Mouse (Mus musculus) ES-Bruce4 (cell line): ENCODE measurements around the gene Ephb1. TPM values are rescaled to one million over a fixed set of nuclear protein-coding genes. Genes with fewer than 3 reads are reported as not detected.

Experiments
- H3K27ac ChIP-seq: 2 replicates; pipeline ENCODE4 v1.5.1; 2012; ENCODE audit warnings: low read length, inconsistent platforms; ENCODE audit not compliant: insufficient read depth
- H3K27me3 ChIP-seq: 2 replicates; pipeline ENCODE4 v1.6.1; 2012; ENCODE audit warnings: mild to moderate bottlenecking, low read length, inconsistent platforms; ENCODE audit not compliant: control insufficient read depth, poor library complexity, insufficient read depth, severe bottlenecking
- H3K36me3 ChIP-seq: 2 replicates; pipeline ENCODE4 v1.6.1; 2012; ENCODE audit warnings: inconsistent platforms, mild to moderate bottlenecking, low read length, moderate library complexity; ENCODE audit not compliant: control insufficient read depth, poor library complexity, insufficient read depth, severe bottlenecking
- H3K4me1 ChIP-seq: one replicate; pipeline ENCODE4 v1.8.1; 2011; ENCODE audit warnings: low read length; ENCODE audit not compliant: control insufficient read depth, insufficient read depth
- H3K4me3 ChIP-seq: 2 replicates; pipeline ENCODE4 v1.5.1; 2011; ENCODE audit warnings: low read depth, mild to moderate bottlenecking, low read length
- H3K9ac ChIP-seq: 2 replicates; pipeline ENCODE4 v1.6.1; 2012; ENCODE audit warnings: low read depth, mild to moderate bottlenecking, inconsistent platforms; ENCODE audit not compliant: poor library complexity, severe bottlenecking
- H3K9me3 ChIP-seq: replicated peaks from 2 replicates; pipeline ENCODE4 v1.6.1; 2012; ENCODE audit warnings: mild to moderate bottlenecking, low read length, inconsistent platforms; ENCODE audit not compliant: control insufficient read depth, poor library complexity, insufficient read depth, severe bottlenecking
- CTCF ChIP-seq: IDR thresholded peaks from one replicate; pipeline ENCODE4 v1.8.1; 2011; ENCODE audit warnings: low read depth, low read length
- EP300 ChIP-seq: IDR thresholded peaks from 2 replicates; pipeline ENCODE4 v1.6.1; 2011; ENCODE audit warnings: low read depth, low read length; ENCODE audit not compliant: insufficient read depth
- POLR2A ChIP-seq: IDR thresholded peaks from one replicate; pipeline ENCODE4 v1.8.1; 2011; ENCODE audit warnings: low read length; ENCODE audit not compliant: insufficient read depth
- polyA plus RNA-seq: library from polyadenylated mRNA; stranded (reverse); fragments of >200 nt; gene quantifications from 2 replicates; pipeline ENCODE4 v1.2.4, GENCODE M21; 2011; ENCODE audit warnings: low read depth; ENCODE audit not compliant: missing spikeins, insufficient read depth, insufficient read length

Ephb1 gene
- polyA plus RNA-seq, 1 experiment, result 0.52 TPM

GRCm38 (mm10) chr9:101908849-101909248 lies 445.6 kb downstream of the Ephb1 start:
- H3K27me3 ChIP-seq, result no peaks in the 10 kb centered on the region
- no peak overlapping the region for H3K27ac ChIP-seq

GRCm38 (mm10) chr9:101907747-101908255 lies 446.7 kb downstream of the Ephb1 start:
- no peak overlapping the region for H3K9ac ChIP-seq
- H3K27ac ChIP-seq, result no peak overlapping the region
- no peaks in the 10 kb centered on the region for H3K4me1 ChIP-seq
- H3K36me3 ChIP-seq, result no peaks in the 10 kb centered on the region
- H3K9me3 ChIP-seq, result no peaks in the 10 kb centered on the region
- no peak overlapping the region for H3K4me3 ChIP-seq
- no peaks in the 10 kb centered on the region for H3K27me3 ChIP-seq
- TF ChIP-seq POLR2A (no peak), CTCF (no peak), EP300 (no peak)

More at GRCm38 (mm10) chr9:101908849-101909248, 445.6 kb downstream of the Ephb1 start:
- no peak overlapping the region for H3K9ac ChIP-seq
- H3K4me1 ChIP-seq, result no peaks in the 10 kb centered on the region
- no peak overlapping the region for H3K4me3 ChIP-seq
- no peak for TF ChIP-seq POLR2A
- TF ChIP-seq CTCF, result no peak
- TF ChIP-seq EP300, result no peak
- no peaks in the 10 kb centered on the region for H3K9me3 ChIP-seq
- no peaks in the 10 kb centered on the region for H3K36me3 ChIP-seq

- Histone ChIP-seq H3K4me1 (no peaks in the 10 kb centered on the region), H3K36me3 (no peaks in the 10 kb centered on the region), H3K27me3 (no peaks in the 10 kb centered on the region), H3K9ac (no peak overlapping the region), H3K9me3 (no peaks in the 10 kb centered on the region), H3K27ac (no peak overlapping the region), H3K4me3 (no peak overlapping the region)
- TF ChIP-seq EP300, result no peak
- TF ChIP-seq POLR2A, result no peak
- no peak for TF ChIP-seq CTCF
Observed at GRCm38 (mm10) chr9:101903406-101903805, 451.1 kb downstream of the Ephb1 start.

GRCm38 (mm10) chr9:101897851-101898250 lies 456.6 kb downstream of the Ephb1 start:
- H3K4me1 ChIP-seq, result no peaks in the 10 kb centered on the region
- no peak overlapping the region for H3K27ac ChIP-seq
- H3K27me3 ChIP-seq, result no peaks in the 10 kb centered on the region
- no peaks in the 10 kb centered on the region for H3K9me3 ChIP-seq
- H3K9ac ChIP-seq, result no peak overlapping the region
- TF ChIP-seq CTCF, result no peak
- TF ChIP-seq EP300, result no peak
- H3K4me3 ChIP-seq, result no peak overlapping the region
- H3K36me3 ChIP-seq, result no peaks in the 10 kb centered on the region

GRCm38 (mm10) chr9:101883295-101883694 lies 471.2 kb downstream of the Ephb1 start:
- H3K9ac ChIP-seq, result no peak overlapping the region
- H3K9me3 ChIP-seq, result no peaks in the 10 kb centered on the region
- TF ChIP-seq POLR2A (no peak), CTCF (no peak)
- H3K36me3 ChIP-seq, result no peaks in the 10 kb centered on the region
- no peak overlapping the region for H3K27ac ChIP-seq
- no peaks in the 10 kb centered on the region for H3K27me3 ChIP-seq
- no peaks in the 10 kb centered on the region for H3K4me1 ChIP-seq
- no peak overlapping the region for H3K4me3 ChIP-seq

- H3K36me3 ChIP-seq, result no peaks in the 10 kb centered on the region
- H3K27me3 ChIP-seq, result no peaks in the 10 kb centered on the region
- no peaks in the 10 kb centered on the region for H3K4me1 ChIP-seq
- no peak overlapping the region for H3K4me3 ChIP-seq
- H3K9ac ChIP-seq, result no peak overlapping the region
- no peak for TF ChIP-seq POLR2A
- H3K27ac ChIP-seq, result no peak overlapping the region
- no peaks in the 10 kb centered on the region for H3K9me3 ChIP-seq
Observed at GRCm38 (mm10) chr9:101877109-101877987, 477.1 kb downstream of the Ephb1 start.
